Comparison of ENCODE assay signal across 8 mouse cellular contexts in the genomic region with DNA sequence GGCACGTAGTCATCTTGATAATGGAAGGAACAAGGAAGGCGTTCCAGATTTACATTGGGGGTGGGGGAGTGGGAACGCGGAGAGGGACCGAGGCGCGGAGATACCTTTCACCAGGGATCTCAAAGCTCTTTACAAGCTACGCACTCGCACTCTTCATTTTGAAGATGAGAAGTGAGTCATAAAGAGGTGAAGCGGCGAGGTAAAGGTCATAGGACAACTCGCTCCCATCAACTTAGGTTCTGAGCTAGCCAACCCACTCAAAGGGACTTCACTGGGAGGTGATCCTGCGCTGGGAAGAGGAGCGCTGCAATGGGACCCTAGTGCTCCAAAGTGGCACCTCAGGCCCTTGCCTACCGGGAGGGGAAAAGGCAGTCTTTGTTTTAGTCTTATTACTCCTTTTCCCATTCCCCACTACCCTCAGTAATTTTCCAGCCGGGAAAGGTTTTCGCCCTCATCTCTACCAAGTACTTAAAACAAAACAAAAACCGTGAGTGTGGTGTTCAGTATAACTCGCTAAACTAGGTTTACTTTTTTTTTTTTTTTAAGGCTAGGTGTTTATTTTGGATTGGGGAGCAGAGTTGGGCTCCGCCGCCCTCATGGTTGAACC. TPM values are rescaled to one million over a fixed set of nuclear protein-coding genes. Genes with fewer than 3 reads are reported as not detected.
DNase-seq lines count a peak whose midpoint lies in the region; ATAC-seq and TF ChIP-seq lines count a peak whose summit lies in the region.

No protein-coding gene starts in this region.

- no peaks in the 10 kb centered on the region for H3K36me3 ChIP-seq in lung, embryonic 14.5 days (ENCODE audit: insufficient read depth)
- 0 out of 2 replicates have a peak, but pooled peaks cover 9% of the 10 kb centered on the region for H3K36me3 ChIP-seq in embryonic facial prominence, embryonic 14.5 days (ENCODE audit: control insufficient read depth, insufficient read depth, low read length)
- H3K36me3 ChIP-seq in hindbrain, embryonic 15.5 days: no peaks in the 10 kb centered on the region
- no peaks in the 10 kb centered on the region for H3K36me3 ChIP-seq in midbrain, embryonic 14.5 days (ENCODE audit: control insufficient read depth, insufficient read depth, low read length)

- no peak for ATAC-seq in lung, embryonic 14.5 days (ENCODE audit: insufficient read depth)
- no peak for ATAC-seq in embryonic facial prominence, embryonic 14.5 days (ENCODE audit: low read depth)
- ATAC-seq in hindbrain, embryonic 15.5 days (ENCODE audit: low FRiP score, low read depth): no peak; the same call in 1 of the 2 replicates
- no peak for ATAC-seq in midbrain, embryonic 14.5 days (ENCODE audit: low FRiP score, low TSS enrichment)
- ATAC-seq in megakaryocyte-erythroid progenitor cell, adult 5-6 weeks (replicated peaks; ENCODE audit: low FRiP score, low TSS enrichment, poor library complexity, severe bottlenecking): no peak

- peak overlapping the region; percentile 91 for H3K27ac ChIP-seq in lung, embryonic 14.5 days (ENCODE audit: low read depth)
- peak overlapping the region; percentile 97 for H3K27ac ChIP-seq in embryonic facial prominence, embryonic 14.5 days (replicated peaks; ENCODE audit: low read depth, low read length)
- peak overlapping the region; percentile 91 for H3K27ac ChIP-seq in hindbrain, embryonic 15.5 days (replicated peaks)
- H3K27ac ChIP-seq in midbrain, embryonic 14.5 days (replicated peaks; ENCODE audit: low read depth, low read length): peak overlapping the region; percentile 84

- H3K4me1 ChIP-seq in lung, embryonic 14.5 days (ENCODE audit: insufficient read depth): no peaks in the 10 kb centered on the region; the same call in 1 of the 2 replicates
- peaks cover 3% of the 10 kb centered on the region; the same call in 1 of the 2 replicates for H3K4me1 ChIP-seq in embryonic facial prominence, embryonic 14.5 days (ENCODE audit: control insufficient read depth, insufficient read depth, low read length)
- peaks cover 36% of the 10 kb centered on the region for H3K4me1 ChIP-seq in hindbrain, embryonic 15.5 days (replicated peaks)
- peaks cover 29% of the 10 kb centered on the region for H3K4me1 ChIP-seq in midbrain, embryonic 14.5 days (ENCODE audit: control insufficient read depth, insufficient read depth, low read length)

- no peaks in the 10 kb centered on the region for H3K9me3 ChIP-seq in lung, embryonic 14.5 days (ENCODE audit: low read depth, low read length)
- H3K9me3 ChIP-seq in embryonic facial prominence, embryonic 14.5 days (ENCODE audit: control insufficient read depth, low read length): no peaks in the 10 kb centered on the region
- no peaks in the 10 kb centered on the region for H3K9me3 ChIP-seq in hindbrain, embryonic 15.5 days
- H3K9me3 ChIP-seq in midbrain, embryonic 14.5 days (ENCODE audit: control insufficient read depth, low read length): no peaks in the 10 kb centered on the region

- peak overlapping the region; percentile 68 for H3K9ac ChIP-seq in lung, embryonic 14.5 days
- peak overlapping the region; percentile 87 for H3K9ac ChIP-seq in embryonic facial prominence, embryonic 14.5 days (ENCODE audit: low read depth, low read length)
- H3K9ac ChIP-seq in hindbrain, embryonic 15.5 days: peak overlapping the region; percentile 68
- H3K9ac ChIP-seq in midbrain, embryonic 14.5 days (replicated peaks; ENCODE audit: low read length): peak overlapping the region; percentile 69

- WGBS in lung, embryonic 14.5 days: under 1% methylated on average over 21 of the region's 21 CpGs
- WGBS in embryonic facial prominence, embryonic 14.5 days: under 1% methylated on average over 21 of the region's 21 CpGs
- WGBS in hindbrain, embryonic 15.5 days: under 1% methylated on average over 21 of the region's 21 CpGs
- WGBS in midbrain, embryonic 14.5 days: under 1% methylated on average over 21 of the region's 21 CpGs

- H3K4me2 ChIP-seq in lung, embryonic 14.5 days: peak overlapping the region; percentile 93
- peak overlapping the region; percentile 92 for H3K4me2 ChIP-seq in embryonic facial prominence, embryonic 14.5 days (ENCODE audit: low read depth, low read length)
- H3K4me2 ChIP-seq in hindbrain, embryonic 15.5 days: peak overlapping the region; percentile 97
- peak overlapping the region; percentile 96 for H3K4me2 ChIP-seq in midbrain, embryonic 14.5 days (ENCODE audit: low read length)

- peaks cover 15% of the 10 kb centered on the region for H3K27me3 ChIP-seq in lung, embryonic 14.5 days (ENCODE audit: insufficient read depth, low read length)
- H3K27me3 ChIP-seq in embryonic facial prominence, embryonic 14.5 days (replicated peaks; ENCODE audit: control insufficient read depth, insufficient read depth, low read length): peaks cover 6% of the 10 kb centered on the region; the same call in 1 of the 2 replicates
- H3K27me3 ChIP-seq in hindbrain, embryonic 15.5 days: peaks cover 17% of the 10 kb centered on the region; the same call in 1 of the 2 replicates
- peaks cover 38% of the 10 kb centered on the region for H3K27me3 ChIP-seq in midbrain, embryonic 14.5 days (ENCODE audit: control insufficient read depth, insufficient read depth, low read length)

- H3K4me3 ChIP-seq in lung, embryonic 14.5 days (ENCODE audit: low read depth, low read length): peak overlapping the region; percentile 62
- peak overlapping the region; percentile 78 for H3K4me3 ChIP-seq in embryonic facial prominence, embryonic 14.5 days (ENCODE audit: low read depth, low read length)
- peak overlapping the region; percentile 77 for H3K4me3 ChIP-seq in hindbrain, embryonic 15.5 days
- peak overlapping the region; percentile 59 for H3K4me3 ChIP-seq in midbrain, embryonic 14.5 days (replicated peaks; ENCODE audit: low read depth, low read length)

- DNase-seq in lung, embryonic 14.5 days: no peak
- DNase-seq in lung, adult 18-20 months: no peak
- DNase-seq in embryonic facial prominence, embryonic 14.5 days (ENCODE audit: low spot score): no peak
- no peak for DNase-seq in midbrain, embryonic 14.5 days
- no peak for DNase-seq in cerebellum, adult 8-10 months
- no peak for DNase-seq in adrenal gland, adult 2 months

- no peak for TF ChIP-seq CTCF in lung, embryonic 14.5 days (IDR thresholded peaks at IDR 0.05; ENCODE audit: low read depth)

RNA-seq across cellular contexts. Expression of gene Klf4, which starts 1.0 kb away (rescaled TPM):
- polyA plus RNA-seq in lung, embryonic 14.5 days (2014; fragmentation: Nextera tagmentation; extraction: Ambion mirVana): 4.6 and 5.1 TPM in 2 replicates
- polyA plus RNA-seq in embryonic facial prominence, embryonic 14.5 days (2014; fragmentation: Nextera tagmentation; extraction: Ambion mirVana): 24.4 and 27.5 TPM in 2 replicates
- 2.5 and 2.7 TPM in 2 replicates for polyA plus RNA-seq in hindbrain, embryonic 15.5 days (2015; fragmentation: Nextera tagmentation; extraction: Ambion mirVana)
- 1.4 and 2.2 TPM in 2 replicates for polyA plus RNA-seq in midbrain, embryonic 14.5 days (2014; fragmentation: Nextera tagmentation; extraction: Ambion mirVana)
- total RNA-seq in megakaryocyte-erythroid progenitor cell, adult 5-6 weeks (2014; fragmentation: Nextera tagmentation): 0.26 TPM in 1 of 2 replicates, not detected in the other
- total RNA-seq in megakaryocyte-erythroid progenitor cell, adult 5-6 weeks (2017): 1.4 and 4.5 TPM in 2 replicates
- 10 to 100 TPM; 15.4 to 19.3 TPM for total RNA-seq in adrenal gland, adult 2 months (2021)
- 20.0 and 28.0 TPM in 2 replicates for polyA plus RNA-seq in adrenal gland, adult 2 months (2012; rRNA removed)
